Mouse (Mus musculus): ENCODE data around the gene Pick1. TPM values are rescaled to one million over a fixed set of nuclear protein-coding genes. Genes with fewer than 3 reads are reported as not detected.

Gene Pick1
- polyA plus RNA-seq, 1 experiment from 2014 or later = 41.3 TPM

DNA sequence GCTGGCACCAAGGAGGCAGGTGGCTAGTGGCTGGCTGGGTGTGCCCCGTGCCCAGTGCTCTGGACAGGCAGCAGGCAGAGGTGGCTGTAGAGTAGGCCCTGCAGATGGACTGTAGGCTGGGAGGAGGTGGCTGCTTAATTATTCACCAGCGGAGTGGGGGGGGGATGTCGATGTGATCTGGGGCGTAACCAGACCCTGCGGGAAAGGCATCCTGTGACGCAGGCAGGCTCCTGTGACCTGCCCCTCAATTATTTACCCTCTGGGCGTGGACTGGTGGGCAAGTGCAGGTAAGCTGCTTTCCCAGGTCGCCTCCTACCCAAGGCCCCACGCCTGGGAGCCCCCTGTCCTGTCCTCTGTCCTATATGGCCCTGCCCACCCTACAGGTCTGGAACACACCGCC lies 56.4 kb downstream of the Pick1 start, which contains the start of gene Baiap2l2:
Gene Baiap2l2, minus strand, starts transcription at position 139 of the 400 bp plus-strand sequence.
- no peak for DNase-seq (ENCODE audit: low spot score)
- H3K4me1 ChIP-seq = peaks cover 19% of the 10 kb centered on the region
- WGBS = 81% methylated on average over 10 of the region's 10 CpGs
- peaks cover 20% of the 10 kb centered on the region; the same call in 1 of the 2 replicates for H3K36me3 ChIP-seq
- no peaks in the 10 kb centered on the region for H3K9me3 ChIP-seq
- H3K4me3 ChIP-seq = no peak within 1 kb of the TSS
- 0 out of 2 replicates have a peak, but pooled peaks cover 6% of the 10 kb centered on the region for H3K27me3 ChIP-seq (ENCODE audit: insufficient read depth, poor library complexity, severe bottlenecking)
- no peak within 1 kb of the TSS for H3K27ac ChIP-seq

DNA sequence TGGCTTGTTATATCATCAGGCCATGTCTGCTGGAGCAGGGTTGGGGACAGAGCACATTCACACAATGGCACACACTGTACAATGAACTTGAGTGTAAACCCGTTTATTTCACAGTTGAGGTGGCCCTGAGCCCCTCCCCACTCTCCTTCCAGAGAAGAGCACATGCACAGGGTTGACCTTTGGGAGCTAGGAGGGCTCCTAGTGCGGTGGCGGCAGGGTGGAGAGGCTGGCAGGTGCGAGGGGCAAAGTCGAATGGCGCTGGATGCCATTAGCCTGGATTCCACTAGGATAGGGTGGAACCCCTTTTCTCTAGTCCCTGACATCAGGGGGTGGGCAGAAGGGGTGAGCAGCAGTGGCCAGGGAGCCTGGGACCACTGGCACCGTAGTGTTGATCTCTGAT lies 57.2 kb downstream of the Pick1 start:
- DNase-seq (ENCODE audit: low spot score) = no peak
- Histone ChIP-seq H3K36me3 (peaks cover 20% of the 10 kb centered on the region; the same call in 1 of the 2 replicates), H3K9me3 (no peaks in the 10 kb centered on the region), H3K27ac (no peak overlapping the region), H3K4me1 (peaks cover 13% of the 10 kb centered on the region), H3K27me3 (ENCODE audit: insufficient read depth, poor library complexity, severe bottlenecking) (0 out of 2 replicates have a peak, but pooled peaks cover 6% of the 10 kb centered on the region), H3K4me3 (no peak overlapping the region)
- 86% methylated on average over 7 of the region's 7 CpGs for WGBS

DNA sequence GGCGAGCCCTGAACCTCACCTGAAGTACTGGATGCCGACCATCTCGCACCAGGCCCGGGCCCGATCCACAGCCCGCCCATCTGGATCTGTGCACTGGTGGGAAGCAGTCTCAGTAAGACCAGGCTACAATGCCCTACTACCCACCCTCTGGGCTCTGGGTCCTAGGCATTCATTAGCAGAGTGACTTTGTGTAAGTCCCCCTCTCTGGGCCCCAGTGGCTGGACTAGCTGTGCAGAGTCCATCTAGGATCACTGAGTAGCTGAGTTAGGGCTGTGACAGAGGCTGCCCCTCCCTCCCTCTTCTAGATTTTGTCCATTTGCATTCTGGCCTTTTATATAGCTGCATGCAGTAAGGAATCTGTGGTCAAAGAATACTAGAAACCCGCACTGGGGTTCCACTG lies 58.1 kb downstream of the Pick1 start:
- H3K9me3 ChIP-seq = no peaks in the 10 kb centered on the region
- no peak overlapping the region for H3K4me3 ChIP-seq
- peaks cover 25% of the 10 kb centered on the region; the same call in 1 of the 2 replicates for H3K36me3 ChIP-seq
- 91% methylated on average over 7 of the region's 7 CpGs for WGBS
- DNase-seq (ENCODE audit: low spot score) = no peak
- peaks cover 12% of the 10 kb centered on the region for H3K4me1 ChIP-seq
- H3K27ac ChIP-seq = no peak overlapping the region
- H3K27me3 ChIP-seq (ENCODE audit: insufficient read depth, poor library complexity, severe bottlenecking) = 0 out of 2 replicates have a peak, but pooled peaks cover 6% of the 10 kb centered on the region

DNA sequence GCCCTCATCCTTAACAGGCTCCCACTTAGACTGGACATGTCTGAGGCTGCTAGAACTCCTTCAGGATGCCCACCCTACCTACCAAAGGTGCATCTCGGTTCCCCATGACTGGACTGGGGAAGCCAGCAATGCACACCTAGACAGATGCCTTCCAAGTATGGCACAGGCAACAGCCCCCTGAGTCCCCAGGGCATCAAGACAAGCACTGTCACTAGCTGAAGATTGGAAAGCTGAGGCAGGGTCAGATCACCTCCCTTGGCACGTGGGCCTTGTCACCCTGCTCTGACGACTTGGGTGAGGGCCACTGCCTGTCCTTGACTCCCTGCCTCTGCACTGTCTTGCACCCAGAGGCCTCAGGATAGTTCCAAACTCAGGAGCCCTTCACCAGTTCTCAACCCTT lies 59.4 kb downstream of the Pick1 start:
- H3K27ac ChIP-seq = no peak overlapping the region
- H3K4me1 ChIP-seq = peaks cover 12% of the 10 kb centered on the region
- no peak overlapping the region for H3K4me3 ChIP-seq
- 79% methylated on average over 3 of the region's 3 CpGs for WGBS
- no peaks in the 10 kb centered on the region for H3K9me3 ChIP-seq
- no peak for DNase-seq (ENCODE audit: low spot score)
- 0 out of 2 replicates have a peak, but pooled peaks cover 6% of the 10 kb centered on the region for H3K27me3 ChIP-seq (ENCODE audit: insufficient read depth, poor library complexity, severe bottlenecking)
- H3K36me3 ChIP-seq = peaks cover 25% of the 10 kb centered on the region; the same call in 1 of the 2 replicates

DNA sequence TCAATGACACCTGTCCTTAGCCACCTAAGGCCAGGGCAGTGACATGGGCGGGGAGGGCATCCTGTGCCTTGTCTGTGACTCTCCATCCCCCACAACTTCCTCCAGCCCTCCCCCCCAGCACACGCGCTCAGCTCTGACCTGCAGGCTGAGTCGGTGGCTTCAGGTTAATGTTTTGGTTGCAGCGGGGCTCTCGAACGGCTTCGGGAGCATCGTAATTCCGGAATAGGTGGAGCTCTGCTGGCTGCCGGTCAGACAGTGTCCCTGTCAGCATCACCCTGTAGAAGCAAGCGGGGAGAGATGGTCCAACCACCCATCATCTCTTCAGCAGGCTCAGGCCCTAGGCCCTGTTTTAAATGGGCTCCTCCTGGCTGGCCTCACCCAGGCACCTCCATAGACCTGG lies 60.5 kb downstream of the Pick1 start:
- DNase-seq (ENCODE audit: low spot score) = no peak
- Histone ChIP-seq H3K36me3 (peaks cover 25% of the 10 kb centered on the region; the same call in 1 of the 2 replicates), H3K27ac (no peak overlapping the region), H3K9me3 (no peaks in the 10 kb centered on the region), H3K4me3 (no peak overlapping the region), H3K27me3 (ENCODE audit: insufficient read depth, poor library complexity, severe bottlenecking) (0 out of 2 replicates have a peak, but pooled peaks cover under 1% of the 10 kb centered on the region), H3K4me1 (peaks cover 12% of the 10 kb centered on the region; the same call in 1 of the 2 replicates)
- 86% methylated on average over 12 of the region's 12 CpGs for WGBS

DNA sequence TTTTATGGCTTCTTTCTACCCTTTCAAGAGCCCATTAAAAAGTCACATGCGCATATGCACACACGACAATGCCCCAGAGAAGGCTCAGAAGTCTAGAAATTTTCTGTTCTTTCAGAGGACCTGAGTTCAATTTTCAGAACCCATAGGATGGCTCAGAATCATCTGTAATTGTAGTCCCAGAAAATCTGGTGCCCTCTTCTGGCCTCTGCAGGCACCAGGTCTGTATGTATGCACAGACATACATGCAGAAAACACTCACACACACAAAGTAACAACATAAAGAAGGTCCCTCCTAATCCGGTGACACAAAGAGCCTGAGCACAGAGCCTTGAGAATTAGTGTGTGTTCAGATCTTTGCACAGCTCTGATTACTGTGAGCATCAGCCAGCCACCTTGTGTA lies 61.4 kb downstream of the Pick1 start:
- H3K27ac ChIP-seq = no peak overlapping the region
- peaks cover 8% of the 10 kb centered on the region; the same call in 1 of the 2 replicates for H3K4me1 ChIP-seq
- H3K4me3 ChIP-seq = no peak overlapping the region
- no peaks in the 10 kb centered on the region for H3K27me3 ChIP-seq (ENCODE audit: insufficient read depth, poor library complexity, severe bottlenecking)
- DNase-seq (ENCODE audit: low spot score) = no peak
- no peaks in the 10 kb centered on the region for H3K9me3 ChIP-seq
- H3K36me3 ChIP-seq = peaks cover 25% of the 10 kb centered on the region; the same call in 1 of the 2 replicates
- 82% methylated on average over 3 of the region's 3 CpGs for WGBS

DNA sequence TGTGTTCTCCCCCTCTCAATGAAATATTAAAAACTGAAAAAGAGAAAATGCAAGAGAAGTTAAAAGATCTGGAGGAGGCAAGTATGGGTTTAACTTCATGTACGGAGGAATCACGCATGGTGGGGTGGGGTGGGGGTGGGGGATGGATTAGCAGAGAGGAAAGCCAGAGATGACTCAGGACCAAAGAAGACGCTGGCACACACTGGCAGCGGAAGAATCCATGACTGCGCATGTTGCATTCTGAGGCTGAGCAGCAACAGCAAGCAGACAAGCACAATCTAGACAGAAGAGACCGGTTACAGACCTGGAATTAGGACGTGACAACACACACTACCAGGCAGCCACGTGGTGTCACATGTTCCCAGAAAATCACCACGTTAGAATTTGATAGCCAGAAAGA lies 63.8 kb downstream of the Pick1 start:
- no peaks in the 10 kb centered on the region for H3K27me3 ChIP-seq (ENCODE audit: insufficient read depth, poor library complexity, severe bottlenecking)
- H3K4me1 ChIP-seq = peaks cover 5% of the 10 kb centered on the region; the same call in 1 of the 2 replicates
- H3K27ac ChIP-seq = no peak overlapping the region
- 89% methylated on average over 9 of the region's 9 CpGs for WGBS
- H3K4me3 ChIP-seq = no peak overlapping the region
- H3K9me3 ChIP-seq = no peaks in the 10 kb centered on the region
- H3K36me3 ChIP-seq = peaks cover 14% of the 10 kb centered on the region; the same call in 1 of the 2 replicates
- no peak for DNase-seq (ENCODE audit: low spot score)

DNA sequence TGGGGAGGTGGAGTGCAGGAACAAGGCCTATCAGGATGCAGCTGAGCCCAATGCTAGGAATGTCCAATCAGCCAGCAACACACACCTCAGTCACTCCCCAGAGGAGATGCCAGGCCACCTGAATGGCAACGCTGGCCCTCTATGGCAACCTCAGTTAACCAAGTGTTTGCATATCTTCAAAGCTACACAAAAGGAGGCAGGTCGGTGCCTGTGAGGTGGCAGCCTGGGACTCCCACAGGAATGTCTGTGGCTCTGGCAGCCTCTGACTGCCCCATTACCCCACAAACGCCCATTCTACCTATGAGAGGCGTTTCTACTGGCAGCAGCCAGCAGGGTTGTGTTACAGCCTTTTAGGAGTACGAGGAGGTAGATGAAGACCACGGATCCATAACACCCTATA lies 69.6 kb downstream of the Pick1 start:
- no peak for DNase-seq (ENCODE audit: low spot score)
- Histone ChIP-seq H3K4me1 (no peaks in the 10 kb centered on the region), H3K27me3 (ENCODE audit: insufficient read depth, poor library complexity, severe bottlenecking) (no peaks in the 10 kb centered on the region), H3K9me3 (no peaks in the 10 kb centered on the region), H3K36me3 (peaks cover 19% of the 10 kb centered on the region; the same call in 1 of the 2 replicates), H3K27ac (no peak overlapping the region), H3K4me3 (no peak overlapping the region)
- 84% methylated on average over 6 of the region's 6 CpGs for WGBS

Other genes starting within 250 kb of the Pick1 start
- gene H1f0, start 200.7 kb upstream of the Pick1 start, polyA plus RNA-seq (2016; fragmentation: Nextera tagmentation; extraction: Ambion mirVana) = 195 and 250 TPM in 2 replicates
- gene Galr3, start 187.3 kb upstream of the Pick1 start, polyA plus RNA-seq (2016; fragmentation: Nextera tagmentation; extraction: Ambion mirVana) = 0.26 TPM in 1 of 2 replicates, not detected in the other
- 34.8 and 48.7 TPM in 2 replicates for gene Ankrd54, start 166.3 kb upstream of the Pick1 start, polyA plus RNA-seq (2016; fragmentation: Nextera tagmentation; extraction: Ambion mirVana)
- 201 and 226 TPM in 2 replicates for gene Eif3l, start 154.0 kb upstream of the Pick1 start, polyA plus RNA-seq (2016; fragmentation: Nextera tagmentation; extraction: Ambion mirVana)
- gene Micall1, start 120.3 kb upstream of the Pick1 start, polyA plus RNA-seq (2016; fragmentation: Nextera tagmentation; extraction: Ambion mirVana) = 13.1 and 14.5 TPM in 2 replicates
- 289 and 326 TPM in 2 replicates for gene Polr2f, start 88.2 kb upstream of the Pick1 start, polyA plus RNA-seq (2016; fragmentation: Nextera tagmentation; extraction: Ambion mirVana)
- 6.0 and 8.1 TPM in 2 replicates for gene 1700088E04Rik, start 87.9 kb upstream of the Pick1 start, polyA plus RNA-seq (2016; fragmentation: Nextera tagmentation; extraction: Ambion mirVana)
- gene Sox10, start 63.9 kb upstream of the Pick1 start, polyA plus RNA-seq (2016; fragmentation: Nextera tagmentation; extraction: Ambion mirVana) = 0.34 and 1.6 TPM in 2 replicates
- 0.16 and 0.39 TPM in 2 replicates for gene Gm49486, start 218 bp downstream of the Pick1 start, polyA plus RNA-seq (2016; fragmentation: Nextera tagmentation; extraction: Ambion mirVana)
- 0.15 and 0.26 TPM in 2 replicates for gene Slc16a8, start 25.6 kb downstream of the Pick1 start, polyA plus RNA-seq (2016; fragmentation: Nextera tagmentation; extraction: Ambion mirVana)
- 10.2 and 14.7 TPM in 2 replicates for gene Baiap2l2, start 56.4 kb downstream of the Pick1 start, polyA plus RNA-seq (2016; fragmentation: Nextera tagmentation; extraction: Ambion mirVana)
- gene Pla2g6, start 99.2 kb downstream of the Pick1 start, polyA plus RNA-seq (2016; fragmentation: Nextera tagmentation; extraction: Ambion mirVana) = 17.2 and 17.3 TPM in 2 replicates
- gene Maff, start 117.4 kb downstream of the Pick1 start, polyA plus RNA-seq (2016; fragmentation: Nextera tagmentation; extraction: Ambion mirVana) = 1.6 and 2.0 TPM in 2 replicates
- 67.7 and 76.3 TPM in 2 replicates for gene Tmem184b, start 174.4 kb downstream of the Pick1 start, polyA plus RNA-seq (2016; fragmentation: Nextera tagmentation; extraction: Ambion mirVana)
- gene Csnk1e, start 226.4 kb downstream of the Pick1 start, polyA plus RNA-seq (2016; fragmentation: Nextera tagmentation; extraction: Ambion mirVana) = 87.9 and 102 TPM in 2 replicates